Mouse (Mus musculus) gastrocnemius, postnatal 25 days (tissue): ENCODE measurements at regions not wholly inside any gene's neighbourhood (a gene's known extent, or its start where the extent isn't known, plus 50 kb on each side); places are given as distances from the start of the nearest gene placed in this dataset.

Experiments
- DNase-seq: peaks from one replicate; pipeline ENCODE4 v3.0.0; 2022

- DNase-seq: no peak
These were observed 54.5 kb downstream of the Gm10260 start for GRCm38 (mm10) chr13:97705926-97706325.

- no peak for DNase-seq
These were observed 55.9 kb downstream of the Gm10260 start for GRCm38 (mm10) chr13:97704541-97704940.

- no peak for DNase-seq
These were observed 61.5 kb downstream of the Gm10260 start for GRCm38 (mm10) chr13:97698967-97699366.

- no peak for DNase-seq
These were observed 62.1 kb downstream of the Gm10260 start for GRCm38 (mm10) chr13:97698317-97698716.

GRCm38 (mm10) chr13:97697262-97697661 is 63.2 kb downstream of the Gm10260 start:
- DNase-seq: no peak

- DNase-seq: no peak
These were observed 65.4 kb downstream of the Gm10260 start for GRCm38 (mm10) chr13:97695022-97695421.

- DNase-seq: no peak
These were observed 66.0 kb downstream of the Gm10260 start for GRCm38 (mm10) chr13:97694356-97694990.

- DNase-seq: no peak
These were observed 72.0 kb downstream of the Gm10260 start for GRCm38 (mm10) chr13:97688310-97688886.

- DNase-seq: no peak
These were observed 76.6 kb downstream of the Gm10260 start for GRCm38 (mm10) chr13:97683836-97684235.

GRCm38 (mm10) chr13:97681228-97681987 is 79.0 kb downstream of the Gm10260 start:
- no peak for DNase-seq

GRCm38 (mm10) chr13:97680283-97680896 is 80.0 kb downstream of the Gm10260 start:
- no peak for DNase-seq

GRCm38 (mm10) chr13:97678991-97679390 is 81.4 kb downstream of the Gm10260 start:
- no peak for DNase-seq

GRCm38 (mm10) chr13:97676536-97677048 is 83.8 kb downstream of the Gm10260 start:
- DNase-seq: peak; percentile 50

GRCm38 (mm10) chr13:97673107-97673506 is 87.3 kb downstream of the Gm10260 start:
- DNase-seq: no peak

GRCm38 (mm10) chr13:97672038-97672675 is 88.3 kb downstream of the Gm10260 start:
- no peak for DNase-seq

- no peak for DNase-seq
These were observed 91.1 kb downstream of the Gm10260 start for GRCm38 (mm10) chr13:97669366-97669765.

GRCm38 (mm10) chr13:97668910-97669309 is 91.5 kb downstream of the Gm10260 start:
- DNase-seq: no peak

GRCm38 (mm10) chr13:97667313-97667712 is 93.1 kb downstream of the Gm10260 start:
- DNase-seq: no peak

GRCm38 (mm10) chr13:97666761-97667160 is 93.7 kb downstream of the Gm10260 start:
- DNase-seq: no peak

GRCm38 (mm10) chr13:97665226-97665625 is 95.2 kb downstream of the Gm10260 start:
- no peak for DNase-seq

- DNase-seq: peak; percentile 79
These were observed 97.7 kb downstream of the Gm10260 start for GRCm38 (mm10) chr13:97662741-97663140.

- no peak for DNase-seq
These were observed 103.8 kb downstream of the Gm10260 start for GRCm38 (mm10) chr13:97656618-97657017.
